Mouse (Mus musculus): ENCODE results near the gene Olfr351. TPM values are rescaled to one million over a fixed set of nuclear protein-coding genes. Genes with fewer than 3 reads are reported as not detected.

Olfr351 gene
- polyA plus RNA-seq (2014; fragmentation: Illumina TruSeq; extraction: RNeasy Lipid Tissue Mini Kit (QIAGEN cat#74804)) = not detected

GRCm38 (mm10) chr2:36862560-36862959 is at the start of gene Olfr351:
TSS of gene Olfr351 (minus strand) at chr2:36862660.

GRCm38 (mm10) chr2:36905380-36905779 is 42.9 kb upstream of the Olfr351 start, which contains the start of gene Olfr354:
TSS of gene Olfr354 (plus strand) at chr2:36905680.

GRCm38 (mm10) chr2:36892836-36893235 is 30.4 kb upstream of the Olfr351 start, which contains the start of gene Olfr353:
TSS of gene Olfr353 (minus strand) at chr2:36892936.

GRCm38 (mm10) chr2:36868160-36868559 is 5.7 kb upstream of the Olfr351 start, which contains the start of gene Olfr352:
TSS of gene Olfr352 (plus strand) at chr2:36868460.

GRCm38 (mm10) chr2:36846010-36846409 is 16.4 kb downstream of the Olfr351 start, which contains the start of gene Olfr350:
TSS of gene Olfr350 (plus strand) at chr2:36846310.

GRCm38 (mm10) chr2:36816932-36817331 is 45.5 kb downstream of the Olfr351 start, which contains the start of gene Olfr3:
TSS of gene Olfr3 (minus strand) at chr2:36817032.

Other genes with a start within 250 kb of the Olfr351 start
- not detected for gene Olfr345, start 222.6 kb downstream of the Olfr351 start, polyA plus RNA-seq (2014; fragmentation: Illumina TruSeq; extraction: RNeasy Lipid Tissue Mini Kit (QIAGEN cat#74804))
- not detected for gene Olfr346, start 176.9 kb downstream of the Olfr351 start, polyA plus RNA-seq (2014; fragmentation: Illumina TruSeq; extraction: RNeasy Lipid Tissue Mini Kit (QIAGEN cat#74804))
- gene Olfr347, start 130.8 kb downstream of the Olfr351 start, polyA plus RNA-seq (2014; fragmentation: Illumina TruSeq; extraction: RNeasy Lipid Tissue Mini Kit (QIAGEN cat#74804)) = not detected
- not detected for gene Olfr348, start 78.4 kb downstream of the Olfr351 start, polyA plus RNA-seq (2014; fragmentation: Illumina TruSeq; extraction: RNeasy Lipid Tissue Mini Kit (QIAGEN cat#74804))
- gene Olfr50, start 72.1 kb downstream of the Olfr351 start, polyA plus RNA-seq (2014; fragmentation: Illumina TruSeq; extraction: RNeasy Lipid Tissue Mini Kit (QIAGEN cat#74804)) = not detected
- not detected for gene Olfr3, start 45.6 kb downstream of the Olfr351 start, polyA plus RNA-seq (2014; fragmentation: Illumina TruSeq; extraction: RNeasy Lipid Tissue Mini Kit (QIAGEN cat#74804))
- gene Olfr350, start 16.4 kb downstream of the Olfr351 start, polyA plus RNA-seq (2014; fragmentation: Illumina TruSeq; extraction: RNeasy Lipid Tissue Mini Kit (QIAGEN cat#74804)) = not detected
- not detected for gene Olfr352, start 5.8 kb upstream of the Olfr351 start, polyA plus RNA-seq (2014; fragmentation: Illumina TruSeq; extraction: RNeasy Lipid Tissue Mini Kit (QIAGEN cat#74804))
- gene Olfr353, start 30.3 kb upstream of the Olfr351 start, polyA plus RNA-seq (2014; fragmentation: Illumina TruSeq; extraction: RNeasy Lipid Tissue Mini Kit (QIAGEN cat#74804)) = not detected
- not detected for gene Olfr354, start 43.0 kb upstream of the Olfr351 start, polyA plus RNA-seq (2014; fragmentation: Illumina TruSeq; extraction: RNeasy Lipid Tissue Mini Kit (QIAGEN cat#74804))
- not detected for gene Olfr355, start 66.2 kb upstream of the Olfr351 start, polyA plus RNA-seq (2014; fragmentation: Illumina TruSeq; extraction: RNeasy Lipid Tissue Mini Kit (QIAGEN cat#74804))
- not detected for gene Olfr356, start 74.5 kb upstream of the Olfr351 start, polyA plus RNA-seq (2014; fragmentation: Illumina TruSeq; extraction: RNeasy Lipid Tissue Mini Kit (QIAGEN cat#74804))
- gene Olfr357, start 131.2 kb upstream of the Olfr351 start, polyA plus RNA-seq (2014; fragmentation: Illumina TruSeq; extraction: RNeasy Lipid Tissue Mini Kit (QIAGEN cat#74804)) = not detected
- gene Olfr358, start 146.7 kb upstream of the Olfr351 start, polyA plus RNA-seq (2014; fragmentation: Illumina TruSeq; extraction: RNeasy Lipid Tissue Mini Kit (QIAGEN cat#74804)) = not detected
- not detected for gene Olfr360, start 203.1 kb upstream of the Olfr351 start, polyA plus RNA-seq (2014; fragmentation: Illumina TruSeq; extraction: RNeasy Lipid Tissue Mini Kit (QIAGEN cat#74804))
- not detected for gene Olfr361, start 226.6 kb upstream of the Olfr351 start, polyA plus RNA-seq (2014; fragmentation: Illumina TruSeq; extraction: RNeasy Lipid Tissue Mini Kit (QIAGEN cat#74804))

All from ovary, adult 10 weeks (tissue).